Mouse (Mus musculus) brain, embryonic 14.5 days (tissue): Measurements from ENCODE around the gene Sft2d2.

Experiments
- CTCF ChIP-seq: fragments of 200-500 bp; IDR thresholded peaks from 2 replicates; pipeline ENCODE4 v1.5.1; 2012; ENCODE audit warnings: inconsistent platforms, mild to moderate bottlenecking, moderate library complexity, borderline replicate concordance; ENCODE audit not compliant: insufficient read depth, insufficient read length; ENCODE audit errors: extremely low read depth
- POLR2A ChIP-seq: fragments of 200-500 bp; IDR thresholded peaks from 2 replicates; pipeline ENCODE4 v1.6.1; 2012; ENCODE audit warnings: mild to moderate bottlenecking, inconsistent platforms, borderline replicate concordance; ENCODE audit not compliant: poor library complexity, insufficient read depth, insufficient read length, severe bottlenecking; ENCODE audit errors: extremely low read depth

GRCm38 (mm10) chr1:165174059-165174616 lies 20.1 kb downstream of the Sft2d2 start:
- TF ChIP-seq CTCF, result no peak
- no peak for TF ChIP-seq POLR2A
